Mouse (Mus musculus): Measurements from ENCODE around the gene Npas2. TPM values are rescaled to one million over a fixed set of nuclear protein-coding genes. Genes with fewer than 3 reads are reported as not detected.
A peak's percentile ranks its signal among the peaks of the same experiment; 100 is the strongest.

Gene Npas2
- polyA plus RNA-seq, 1 experiment from 2014 or later, result 1.3 TPM

- no peak for ATAC-seq (ENCODE audit: insufficient number of reproducible peaks, insufficient read depth, low FRiP score, low read depth)
- Histone ChIP-seq H3K27me3 (ENCODE audit: control insufficient read depth, insufficient read depth, low read length) (no peaks in the 10 kb centered on the region), H3K4me2 (ENCODE audit: low read length) (no peak overlapping the region), H3K9me3 (ENCODE audit: control insufficient read depth, low read length) (0 out of 2 replicates have a peak, but pooled peaks cover 3% of the 10 kb centered on the region), H3K4me1 (ENCODE audit: control insufficient read depth in 2 of 2, insufficient read depth in 2 of 2, low read length in 2 of 2) (peaks cover 0 to 8% of the 10 kb centered on the region in 2 experiments; a peak in 2 of 4 replicates), H3K27ac (replicated peaks in 1 of 2; ENCODE audit: control insufficient read depth in 1 of 2, insufficient read depth in 1 of 2, low read depth in 2 of 2, low read length in 2 of 2) (no peak overlapping the region), H3K4me3 (ENCODE audit: control insufficient read depth in 1 of 2, insufficient read depth in 1 of 2, low read depth in 1 of 2, low read length in 2 of 2) (no peak overlapping the region), H3K36me3 (ENCODE audit: control insufficient read depth, insufficient read depth, low read length) (no peaks in the 10 kb centered on the region), H3K9ac (ENCODE audit: low read length) (no peak overlapping the region)
- WGBS, result 88% methylated on average over 1 of the region's 1 CpGs
These were observed 13.0 kb upstream of the Npas2 start for GRCm38 (mm10) chr1:39180517-39180916.

DNA sequence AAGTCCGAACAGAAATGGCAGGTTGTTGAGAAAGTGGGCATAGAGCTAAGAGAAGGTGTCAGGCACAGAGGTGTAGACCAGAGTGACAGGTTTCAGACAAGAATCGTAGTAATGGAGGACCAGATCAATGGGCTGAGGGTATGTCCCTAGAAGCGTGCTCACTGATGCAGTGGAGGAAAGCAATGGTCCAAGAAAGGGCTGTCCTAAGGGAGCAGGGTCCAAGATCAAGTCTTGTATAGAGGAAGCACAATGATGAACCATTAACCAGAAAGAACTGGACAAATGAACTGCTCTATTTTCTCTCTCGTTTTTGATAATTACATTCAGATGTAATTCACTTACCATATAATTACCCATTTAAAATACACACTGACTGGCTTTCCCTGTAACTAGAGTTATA lies 11.6 kb upstream of the Npas2 start:
- Histone ChIP-seq H3K9me3 (ENCODE audit: control insufficient read depth, low read length) (0 out of 2 replicates have a peak, but pooled peaks cover 3% of the 10 kb centered on the region), H3K27ac (replicated peaks in 1 of 2; ENCODE audit: control insufficient read depth in 1 of 2, insufficient read depth in 1 of 2, low read depth in 2 of 2, low read length in 2 of 2) (no peak overlapping the region), H3K4me3 (ENCODE audit: control insufficient read depth in 1 of 2, insufficient read depth in 1 of 2, low read depth in 1 of 2, low read length in 2 of 2) (no peak overlapping the region), H3K36me3 (ENCODE audit: control insufficient read depth, insufficient read depth, low read length) (no peaks in the 10 kb centered on the region), H3K9ac (ENCODE audit: low read length) (no peak overlapping the region), H3K4me1 (ENCODE audit: control insufficient read depth in 2 of 2, insufficient read depth in 2 of 2, low read length in 2 of 2) (peaks cover 10 to 15% of the 10 kb centered on the region in 2 experiments), H3K4me2 (ENCODE audit: low read length) (no peak overlapping the region), H3K27me3 (ENCODE audit: control insufficient read depth, insufficient read depth, low read length) (no peaks in the 10 kb centered on the region)
- whole genome bisulfite sequencing, result 82% methylated on average over 4 of the region's 4 CpGs
- no peak for ATAC-seq (ENCODE audit: insufficient number of reproducible peaks, insufficient read depth, low FRiP score, low read depth)

GRCm38 (mm10) chr1:39185833-39186232 lies 7.7 kb upstream of the Npas2 start:
- no peak for ATAC-seq (ENCODE audit: insufficient number of reproducible peaks, insufficient read depth, low FRiP score, low read depth)
- Histone ChIP-seq H3K27me3 (ENCODE audit: control insufficient read depth, insufficient read depth, low read length) (peaks cover 2% of the 10 kb centered on the region; the same call in 1 of the 2 replicates), H3K4me2 (ENCODE audit: low read length) (peak overlapping the region; percentile 19), H3K27ac (replicated peaks in 1 of 2; ENCODE audit: control insufficient read depth in 1 of 2, insufficient read depth in 1 of 2, low read depth in 2 of 2, low read length in 2 of 2) (peak overlapping the region; percentile 56 to 78), H3K9me3 (ENCODE audit: control insufficient read depth, low read length) (no peaks in the 10 kb centered on the region), H3K4me3 (ENCODE audit: control insufficient read depth in 1 of 2, insufficient read depth in 1 of 2, low read depth in 1 of 2, low read length in 2 of 2) (no peak overlapping the region), H3K36me3 (ENCODE audit: control insufficient read depth, insufficient read depth, low read length) (no peaks in the 10 kb centered on the region), H3K9ac (ENCODE audit: low read length) (no peak overlapping the region), H3K4me1 (ENCODE audit: control insufficient read depth in 2 of 2, insufficient read depth in 2 of 2, low read length in 2 of 2) (peaks cover 11 to 12% of the 10 kb centered on the region in 2 experiments)
- 38% methylated on average over 5 of the region's 5 CpGs for WGBS

DNA sequence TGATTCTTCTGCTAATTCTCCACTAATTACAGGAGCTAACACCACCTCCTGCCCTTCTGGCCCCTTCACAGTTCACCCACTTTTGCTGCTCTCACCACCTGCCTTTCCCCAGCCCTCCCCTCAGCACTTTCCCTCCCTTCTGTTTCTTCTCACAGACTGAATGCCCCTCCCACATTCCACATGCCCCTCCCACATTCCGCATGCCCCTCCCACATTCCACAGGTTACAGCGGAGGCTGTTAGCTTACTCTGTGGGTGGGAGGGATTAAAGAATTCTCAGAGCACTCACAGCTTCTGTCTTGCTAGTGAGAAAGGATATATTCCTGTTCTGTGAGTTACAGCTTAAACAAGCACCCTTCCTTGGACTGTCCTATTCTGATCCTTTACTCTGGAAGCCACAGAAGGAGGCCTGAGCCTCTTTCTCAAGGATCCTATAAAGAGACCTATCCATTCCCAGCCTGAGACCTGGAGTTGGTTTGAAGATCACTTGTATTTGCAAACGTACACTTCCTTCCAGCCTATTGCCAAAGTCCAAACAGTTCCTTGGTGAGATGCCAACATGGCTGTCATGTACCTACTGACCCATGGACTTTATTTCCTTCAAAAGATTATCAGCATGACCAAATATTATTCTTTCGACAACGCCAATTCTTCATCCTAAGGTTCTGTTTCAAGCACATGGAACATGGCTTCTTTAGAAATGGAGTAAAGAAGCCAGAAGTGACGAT lies 6.7 kb upstream of the Npas2 start:
- Histone ChIP-seq H3K9me3 (ENCODE audit: control insufficient read depth, low read length) (no peaks in the 10 kb centered on the region), H3K9ac (ENCODE audit: low read length) (no peak overlapping the region), H3K27ac (replicated peaks in 1 of 2; ENCODE audit: control insufficient read depth in 1 of 2, insufficient read depth in 1 of 2, low read depth in 2 of 2, low read length in 2 of 2) (peak overlapping the region; percentile 36 to 56), H3K4me2 (ENCODE audit: low read length) (no peak overlapping the region), H3K36me3 (ENCODE audit: control insufficient read depth, insufficient read depth, low read length) (no peaks in the 10 kb centered on the region), H3K4me1 (ENCODE audit: control insufficient read depth in 2 of 2, insufficient read depth in 2 of 2, low read length in 2 of 2) (peaks cover 11 to 12% of the 10 kb centered on the region in 2 experiments), H3K4me3 (ENCODE audit: control insufficient read depth in 1 of 2, insufficient read depth in 1 of 2, low read depth in 1 of 2, low read length in 2 of 2) (no peak overlapping the region), H3K27me3 (ENCODE audit: control insufficient read depth, insufficient read depth, low read length) (peaks cover 6% of the 10 kb centered on the region)
- 35% methylated on average over 6 of the region's 6 CpGs for WGBS
- ATAC-seq (ENCODE audit: insufficient number of reproducible peaks, insufficient read depth, low FRiP score, low read depth), result no peak

DNA sequence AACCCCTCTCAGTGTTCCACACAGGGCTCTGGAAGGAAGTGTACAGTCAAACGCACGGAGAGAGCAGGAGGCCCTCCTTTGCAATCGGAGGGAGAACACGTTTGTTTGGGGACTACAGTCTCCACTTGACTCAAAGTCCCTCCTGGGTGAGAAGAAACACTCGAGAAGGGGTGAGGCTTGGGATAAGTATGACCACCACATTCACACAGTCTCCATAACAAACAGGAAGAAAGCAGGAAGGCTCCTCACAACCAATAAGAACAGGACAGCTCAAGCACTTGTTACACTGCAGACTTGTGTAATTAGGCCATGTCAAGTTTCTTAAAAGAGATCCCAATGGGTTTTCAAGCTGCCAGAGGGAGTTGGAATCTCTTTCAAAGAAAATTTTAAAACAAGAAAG lies 2.4 kb upstream of the Npas2 start:
- no peaks in the 10 kb centered on the region for H3K36me3 ChIP-seq (ENCODE audit: control insufficient read depth, insufficient read depth, low read length)
- peaks cover 17% of the 10 kb centered on the region for H3K27me3 ChIP-seq (ENCODE audit: control insufficient read depth, insufficient read depth, low read length)
- no peak for ATAC-seq (ENCODE audit: insufficient number of reproducible peaks, insufficient read depth, low FRiP score, low read depth)
- WGBS, result 62% methylated on average over 5 of the region's 5 CpGs
- H3K4me1 ChIP-seq (ENCODE audit: control insufficient read depth in 2 of 2, insufficient read depth in 2 of 2, low read length in 2 of 2), result peaks cover 14 to 30% of the 10 kb centered on the region in 2 experiments
- no peak overlapping the region for H3K4me2 ChIP-seq (ENCODE audit: low read length)
- no peaks in the 10 kb centered on the region for H3K9me3 ChIP-seq (ENCODE audit: control insufficient read depth, low read length)
- no peak overlapping the region for H3K4me3 ChIP-seq (ENCODE audit: control insufficient read depth in 1 of 2, insufficient read depth in 1 of 2, low read depth in 1 of 2, low read length in 2 of 2)
- no peak overlapping the region for H3K9ac ChIP-seq (ENCODE audit: low read length)
- H3K27ac ChIP-seq (replicated peaks in 1 of 2; ENCODE audit: control insufficient read depth in 1 of 2, insufficient read depth in 1 of 2, low read depth in 2 of 2, low read length in 2 of 2), result no peak overlapping the region

GRCm38 (mm10) chr1:39192460-39192996 lies 1.0 kb upstream of the Npas2 start:
- WGBS, result 4% methylated on average over 27 of the region's 28 CpGs
- ATAC-seq (ENCODE audit: insufficient number of reproducible peaks, insufficient read depth, low FRiP score, low read depth), result 0 out of 2 replicates have a peak, but pooled peaks have one; percentile 57
- H3K9me3 ChIP-seq (ENCODE audit: control insufficient read depth, low read length), result no peaks in the 10 kb centered on the region
- peaks cover 9 to 30% of the 10 kb centered on the region in 2 experiments for H3K4me1 ChIP-seq (ENCODE audit: control insufficient read depth in 2 of 2, insufficient read depth in 2 of 2, low read length in 2 of 2)
- no peak overlapping the region for H3K27ac ChIP-seq (replicated peaks in 1 of 2; ENCODE audit: control insufficient read depth in 1 of 2, insufficient read depth in 1 of 2, low read depth in 2 of 2, low read length in 2 of 2)
- H3K4me2 ChIP-seq (ENCODE audit: low read length), result peak overlapping the region; percentile 100
- no peaks in the 10 kb centered on the region for H3K36me3 ChIP-seq (ENCODE audit: control insufficient read depth, insufficient read depth, low read length)
- peak overlapping the region; percentile 84 for H3K9ac ChIP-seq (ENCODE audit: low read length)
- H3K27me3 ChIP-seq (ENCODE audit: control insufficient read depth, insufficient read depth, low read length), result peaks cover 26% of the 10 kb centered on the region
- H3K4me3 ChIP-seq (ENCODE audit: control insufficient read depth in 1 of 2, insufficient read depth in 1 of 2, low read depth in 1 of 2, low read length in 2 of 2), result peak overlapping the region; percentile 69 to 76

DNA sequence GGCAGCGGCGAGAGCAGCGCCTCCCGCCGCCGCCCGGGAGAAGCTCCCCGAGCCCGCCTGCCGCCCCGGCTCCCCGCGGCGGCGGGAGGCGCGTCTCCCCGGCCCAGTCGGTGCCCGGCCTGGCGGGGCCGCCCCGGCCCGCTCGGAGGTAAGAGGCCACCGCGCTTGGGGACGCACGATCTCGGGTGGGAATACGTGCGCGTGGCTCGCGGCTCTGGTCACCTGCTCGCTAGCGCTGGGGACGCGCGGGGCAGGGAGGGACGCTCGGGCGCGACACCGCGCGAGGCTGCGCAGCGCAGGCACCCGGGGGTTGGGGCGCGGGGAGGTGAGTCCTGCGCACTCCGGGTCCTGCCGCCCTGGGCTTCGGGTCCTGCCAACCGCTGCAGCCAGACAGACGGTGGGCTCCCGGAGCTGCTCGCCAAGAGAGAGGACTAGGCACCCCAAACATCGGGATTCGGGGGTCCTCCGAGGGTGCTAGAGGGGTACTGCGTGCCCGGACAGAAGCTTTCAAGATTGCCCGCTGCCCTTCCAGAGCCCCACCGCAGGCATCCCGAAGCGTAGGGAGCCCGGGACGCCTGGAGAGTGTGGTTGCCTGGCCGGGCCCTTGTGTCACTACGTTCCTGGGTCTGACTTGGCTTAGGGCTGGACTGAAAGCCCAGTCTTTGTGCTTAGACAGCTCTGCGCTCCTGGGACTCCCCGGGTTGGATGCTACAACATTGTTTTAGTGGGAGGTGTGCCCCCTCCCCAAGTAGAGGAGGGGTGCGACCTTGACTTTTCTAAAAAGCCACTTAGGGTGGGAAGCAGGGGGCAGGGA lies 538 bp downstream of the Npas2 start:
- H3K27ac ChIP-seq (replicated peaks in 1 of 2; ENCODE audit: control insufficient read depth in 1 of 2, insufficient read depth in 1 of 2, low read depth in 2 of 2, low read length in 2 of 2), result no peak overlapping the region; a peak in 1 of 4 replicates
- H3K27me3 ChIP-seq (ENCODE audit: control insufficient read depth, insufficient read depth, low read length), result peaks cover 26% of the 10 kb centered on the region
- 0 out of 2 replicates have a peak, but pooled peaks have one; percentile 41 for ATAC-seq (ENCODE audit: insufficient number of reproducible peaks, insufficient read depth, low FRiP score, low read depth)
- H3K9me3 ChIP-seq (ENCODE audit: control insufficient read depth, low read length), result no peaks in the 10 kb centered on the region
- WGBS, result under 1% methylated on average over 66 of the region's 76 CpGs
- H3K36me3 ChIP-seq (ENCODE audit: control insufficient read depth, insufficient read depth, low read length), result no peaks in the 10 kb centered on the region
- peak overlapping the region; percentile 100 for H3K4me2 ChIP-seq (ENCODE audit: low read length)
- peak overlapping the region; percentile 84 for H3K9ac ChIP-seq (ENCODE audit: low read length)
- H3K4me1 ChIP-seq (ENCODE audit: control insufficient read depth in 2 of 2, insufficient read depth in 2 of 2, low read length in 2 of 2), result peaks cover 9 to 30% of the 10 kb centered on the region in 2 experiments
- H3K4me3 ChIP-seq (ENCODE audit: control insufficient read depth in 1 of 2, insufficient read depth in 1 of 2, low read depth in 1 of 2, low read length in 2 of 2), result peak overlapping the region; percentile 69 to 76

All from heart, embryonic 14.5 days (tissue).